Mouse (Mus musculus) liver, adult 2 months (tissue): ENCODE results near the gene AW011738.

Experiments
- CTCF ChIP-seq: fragments of 200-500 bp; IDR thresholded peaks from 2 replicates; pipeline ENCODE4 v1.5.1; 2011; ENCODE audit warnings: low read depth, low read length, control low read depth
- POLR2A ChIP-seq: fragments of 200-500 bp; IDR thresholded peaks from 2 replicates; pipeline ENCODE4 v1.6.1; 2011; ENCODE audit warnings: low read length, control low read depth; ENCODE audit not compliant: insufficient read depth; ENCODE audit errors: extremely low read depth

DNA sequence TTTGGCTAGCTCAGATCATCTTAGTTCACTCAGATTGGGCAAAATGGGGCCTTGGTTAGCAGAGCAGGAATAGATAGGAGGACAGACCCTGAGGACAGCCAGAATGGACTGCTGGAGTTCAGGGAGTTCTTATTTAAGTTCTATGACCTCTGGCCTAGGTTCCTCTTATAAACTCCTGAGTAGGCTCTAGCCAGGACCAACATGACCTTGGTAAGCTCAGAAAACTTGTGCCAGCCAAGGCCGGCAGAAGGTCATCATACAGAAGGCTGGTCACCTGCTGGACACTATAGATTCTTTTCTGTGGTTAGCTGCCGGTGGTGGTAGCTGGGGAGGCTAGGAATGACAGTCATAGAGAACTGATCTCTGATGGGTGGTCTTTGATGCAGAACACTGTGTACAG, 13.1 kb downstream of the AW011738 start:
- TF ChIP-seq CTCF, result no peak
- no peak for TF ChIP-seq POLR2A
